Mouse (Mus musculus): ENCODE results near the gene Eya4.

GRCm38 (mm10) chr10:23088764-23089163 lies 261.8 kb downstream of the Eya4 start:
- TF ChIP-seq EP300 (IDR thresholded peaks at IDR 0.05; ENCODE audit: insufficient read depth, low read depth, low read length) (no peak), CTCF (IDR thresholded peaks at IDR 0.05; ENCODE audit: low read depth, low read length) (no peak)

Measured in ES-Bruce4 (cell line).